ENCODE assay signal across 26 mouse cellular contexts in genomic region chr14:46982106-46982505, GRCm38 (mm10).
DNase-seq lines count a peak whose midpoint lies in the region; ATAC-seq and TF ChIP-seq lines count a peak whose summit lies in the region.
"Had no signal": no experiment of that assay in that cellular context is flagged by ENCODE, and none has a peak within 500 bp of the region (broad histone marks: within the 10 kb centered on the region; RNA-seq: fewer than 3 reads in every experiment).

No protein-coding gene starts in this region.

- H3K4me1 ChIP-seq in forebrain, embryonic 13.5 days = peaks cover 8% of the 10 kb centered on the region; the same call in 1 of the 2 replicates
- H3K4me1 ChIP-seq in forebrain, embryonic 10.5 days = peaks cover 25% of the 10 kb centered on the region
- H3K4me1 ChIP-seq in kidney, embryonic 15.5 days = peaks cover 3% of the 10 kb centered on the region
- H3K4me1 ChIP-seq: limb, embryonic 12.5 days; liver, embryonic 15.5 days had no signal

- no peaks in the 10 kb centered on the region for H3K27me3 ChIP-seq in forebrain, embryonic 13.5 days
- H3K27me3 ChIP-seq in forebrain, embryonic 10.5 days (ENCODE audit: poor library complexity, severe bottlenecking) = no peaks in the 10 kb centered on the region
- H3K27me3 ChIP-seq in kidney, embryonic 15.5 days = no peaks in the 10 kb centered on the region
- H3K27me3 ChIP-seq: hindbrain, embryonic 13.5 days; limb, embryonic 12.5 days; liver, embryonic 15.5 days; neural tube, embryonic 15.5 days had no signal

- peak; percentile 50 for ATAC-seq in forebrain, embryonic 13.5 days
- no peak for ATAC-seq in kidney, embryonic 15.5 days (replicated peaks; ENCODE audit: low FRiP score)
- ATAC-seq: intestine, embryonic 16.5 days had no signal

- no peak for DNase-seq in forebrain, embryonic 10.5 days (ENCODE audit: extremely low spot score, low spot score)
- peak; percentile 81 for DNase-seq in heart, adult 11 months
- no peak for DNase-seq in heart, postnatal 14 days
- peak; percentile 51 for DNase-seq in adrenal gland, postnatal 10 days
- DNase-seq in brain, embryonic 14.5 days (ENCODE audit: low read depth) = peak; percentile 67
- DNase-seq: cerebellum, adult 9-10 months; cerebellum, postnatal 36 days; gastrocnemius, postnatal 10 days; heart, adult 18-20 months; heart, postnatal 4 days; kidney, adult 8-10 months; kidney, postnatal 10 days; layer of hippocampus, adult 9-11 months; lung, embryonic 14.5 days; lung, postnatal 14 days; retina, postnatal 1 day; right cerebral cortex, postnatal 14 days had no signal

- intact Hi-C loops in heart, postnatal 14 days (cut with DNase I) = no loop called here

- H3K36me3 ChIP-seq in forebrain, embryonic 13.5 days (ENCODE audit: poor library complexity, severe bottlenecking) = no peaks in the 10 kb centered on the region
- H3K36me3 ChIP-seq in forebrain, embryonic 10.5 days (replicated peaks) = no peaks in the 10 kb centered on the region
- no peaks in the 10 kb centered on the region for H3K36me3 ChIP-seq in kidney, embryonic 15.5 days
- H3K36me3 ChIP-seq: hindbrain, embryonic 13.5 days; limb, embryonic 12.5 days; liver, embryonic 15.5 days; neural tube, embryonic 15.5 days had no signal

- no peaks in the 10 kb centered on the region for H3K9me3 ChIP-seq in forebrain, embryonic 13.5 days (replicated peaks)
- H3K9me3 ChIP-seq in forebrain, embryonic 10.5 days = no peaks in the 10 kb centered on the region
- no peaks in the 10 kb centered on the region for H3K9me3 ChIP-seq in kidney, embryonic 15.5 days (replicated peaks)
- H3K9me3 ChIP-seq: hindbrain, embryonic 13.5 days; limb, embryonic 12.5 days; liver, embryonic 15.5 days; neural tube, embryonic 15.5 days had no signal

- no peak for TF ChIP-seq CTCF in brain, embryonic 14.5 days (IDR thresholded peaks at IDR 0.05; ENCODE audit: borderline replicate concordance, extremely low read depth, insufficient read depth, insufficient read length)

- H3K4me2 ChIP-seq in forebrain, embryonic 13.5 days = no peak overlapping the region
- no peak overlapping the region for H3K4me2 ChIP-seq in kidney, embryonic 15.5 days
- H3K4me2 ChIP-seq: heart, embryonic 11.5 days; hindbrain, embryonic 13.5 days; limb, embryonic 12.5 days; liver, embryonic 15.5 days; lung, embryonic 14.5 days; neural tube, embryonic 15.5 days had no signal

- H3K4me3 ChIP-seq in forebrain, embryonic 13.5 days = no peak overlapping the region
- H3K4me3 ChIP-seq in forebrain, embryonic 10.5 days = no peak overlapping the region
- no peak overlapping the region for H3K4me3 ChIP-seq in kidney, embryonic 15.5 days (replicated peaks)
- H3K4me3 ChIP-seq: hindbrain, embryonic 13.5 days; left cerebral cortex, adult 2 months; limb, embryonic 12.5 days; liver, embryonic 15.5 days; neural tube, embryonic 15.5 days had no signal

- H3K27ac ChIP-seq in forebrain, embryonic 13.5 days = no peak overlapping the region
- no peak overlapping the region for H3K27ac ChIP-seq in forebrain, embryonic 10.5 days
- no peak overlapping the region for H3K27ac ChIP-seq in kidney, embryonic 15.5 days
- H3K27ac ChIP-seq: hindbrain, embryonic 13.5 days; left cerebral cortex, adult 2 months; limb, embryonic 12.5 days; liver, embryonic 15.5 days; neural tube, embryonic 15.5 days had no signal

- TF ChIP-seq POLR2A in brain, embryonic 14.5 days (IDR thresholded peaks at IDR 0.05; ENCODE audit: borderline replicate concordance, extremely low read depth, insufficient read depth, insufficient read length, poor library complexity, severe bottlenecking) = no peak

- WGBS in forebrain, embryonic 13.5 days = 66% methylated on average over 6 of the region's 6 CpGs
- 86% methylated on average over 6 of the region's 6 CpGs for WGBS in forebrain, embryonic 10.5 days
- 84% methylated on average over 6 of the region's 6 CpGs for WGBS in kidney, embryonic 15.5 days

- H3K9ac ChIP-seq in forebrain, embryonic 13.5 days = no peak overlapping the region
- no peak overlapping the region for H3K9ac ChIP-seq in kidney, embryonic 15.5 days
- H3K9ac ChIP-seq: hindbrain, embryonic 13.5 days; limb, embryonic 12.5 days; liver, embryonic 15.5 days; lung, embryonic 14.5 days; neural tube, embryonic 15.5 days had no signal

Comparison
In these comparisons a context has a peak if more than half of its experiments do, and no peak if none do; other contexts are left out.
1. DNase-seq: peak in heart, adult 11 months (single experiment), adrenal gland, postnatal 10 days (single experiment) and brain, embryonic 14.5 days (single experiment); none in forebrain, embryonic 10.5 days (single experiment) and heart, postnatal 14 days (0 of 2).